Mouse (Mus musculus) lung, embryonic 14.5 days (tissue): ENCODE results near the gene Sdad1. TPM values are rescaled to one million over a fixed set of nuclear protein-coding genes. Genes with fewer than 3 reads are reported as not detected.

Experiments used
- ATAC-seq: fragments of 200-750 bp; cut with Nextera tagmentation; 2 replicates; pipeline ENCODE4 v1.8.0; 2017; ENCODE audit warnings: mild to moderate bottlenecking, moderate TSS enrichment, moderate library complexity; ENCODE audit not compliant: insufficient read depth
- DNase-seq: peaks from one replicate; pipeline ENCODE4 v3.0.0-alpha.2; 2015
- H3K27ac ChIP-seq: fragments of 300-500 bp; sonication (generic); 2 replicates; pipeline ENCODE4 v1.5.1; 2014; ENCODE audit warnings: low read depth, mild to moderate bottlenecking, moderate library complexity
- H3K27me3 ChIP-seq: fragments of 300-500 bp; sonication (generic); 2 replicates; pipeline ENCODE4 v1.6.1; 2014; ENCODE audit warnings: low read length, control low read depth; ENCODE audit not compliant: insufficient read depth
- H3K36me3 ChIP-seq: fragments of 300-500 bp; sonication (generic); 2 replicates; pipeline ENCODE4 v1.6.1; 2014; ENCODE audit warnings: control low read depth; ENCODE audit not compliant: insufficient read depth
- H3K4me1 ChIP-seq: fragments of 300-500 bp; sonication (generic); 2 replicates; pipeline ENCODE4 v1.6.1; 2014; ENCODE audit warnings: antibody characterized with exemption, control low read depth; ENCODE audit not compliant: insufficient read depth
- H3K4me2 ChIP-seq: fragments of 300-500 bp; sonication (generic); 2 replicates; pipeline ENCODE4 v1.6.1; 2014; ENCODE audit warnings: mild to moderate bottlenecking
- H3K4me3 ChIP-seq: fragments of 300-500 bp; sonication (generic); 2 replicates; pipeline ENCODE4 v1.5.1; 2014; ENCODE audit warnings: low read depth, low read length
- H3K9ac ChIP-seq: fragments of 300-500 bp; sonication (generic); 2 replicates; pipeline ENCODE4 v1.6.1; 2014
- H3K9me3 ChIP-seq: fragments of 300-500 bp; sonication (generic); 2 replicates; pipeline ENCODE4 v1.6.1; 2016; ENCODE audit warnings: low read depth, low read length, control low read depth
- CTCF ChIP-seq: IDR thresholded peaks from 2 replicates; pipeline ENCODE4 v1.5.1; 2016; ENCODE audit warnings: antibody characterized with exemption, low read depth
- WGBS: fragments of 180-500 bp; shearing (Covaris S2); extraction: QIAGEN DNeasy Blood & Tissue Kit; methylation state at CpG from one replicate; pipeline ENCODE4 v1.1.7; 2014; 5-methylcytosine and 5-hydroxymethylcytosine counted together
- polyA plus RNA-seq: library from polyadenylated mRNA; unstranded; fragments of >200 nt; fragmentation: Nextera tagmentation; extraction: Ambion mirVana; gene quantifications from 2 replicates; pipeline ENCODE4 v1.2.1, GENCODE M21; 2014

The Sdad1 gene
- polyA plus RNA-seq, 1 experiment from 2014 or later: 45.3 TPM

DNA sequence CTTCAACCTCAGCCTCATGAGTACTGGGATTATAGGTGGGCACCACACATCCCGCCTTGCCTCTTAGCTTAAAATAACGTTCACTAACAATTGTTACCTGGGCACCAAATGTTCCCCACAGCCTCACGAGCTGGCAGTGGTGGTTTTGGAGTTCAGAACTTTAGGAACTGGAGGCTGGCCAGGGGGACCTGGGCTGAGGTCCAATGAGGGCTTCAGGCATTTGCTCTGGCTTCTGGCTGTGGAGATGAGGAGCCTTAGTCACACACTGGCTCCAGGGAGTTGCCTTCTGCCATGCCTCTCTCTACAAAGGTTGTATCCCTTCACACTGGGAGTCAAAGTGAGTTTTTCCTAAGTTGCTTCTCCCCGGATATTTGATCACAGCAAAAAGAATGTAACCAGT, 27.7 kb downstream of the Sdad1 start:
- Histone ChIP-seq H3K36me3 (peaks cover 28% of the 10 kb centered on the region), H3K4me2 (no peak overlapping the region), H3K4me3 (no peak overlapping the region), H3K27me3 (no peaks in the 10 kb centered on the region), H3K27ac (no peak overlapping the region), H3K9me3 (no peaks in the 10 kb centered on the region), H3K4me1 (no peaks in the 10 kb centered on the region), H3K9ac (no peak overlapping the region)
- DNase-seq (peak; percentile 24), ATAC-seq (no peak)
- 71% methylated on average over 4 of the region's 4 CpGs for WGBS
- no peak for TF ChIP-seq CTCF

DNA sequence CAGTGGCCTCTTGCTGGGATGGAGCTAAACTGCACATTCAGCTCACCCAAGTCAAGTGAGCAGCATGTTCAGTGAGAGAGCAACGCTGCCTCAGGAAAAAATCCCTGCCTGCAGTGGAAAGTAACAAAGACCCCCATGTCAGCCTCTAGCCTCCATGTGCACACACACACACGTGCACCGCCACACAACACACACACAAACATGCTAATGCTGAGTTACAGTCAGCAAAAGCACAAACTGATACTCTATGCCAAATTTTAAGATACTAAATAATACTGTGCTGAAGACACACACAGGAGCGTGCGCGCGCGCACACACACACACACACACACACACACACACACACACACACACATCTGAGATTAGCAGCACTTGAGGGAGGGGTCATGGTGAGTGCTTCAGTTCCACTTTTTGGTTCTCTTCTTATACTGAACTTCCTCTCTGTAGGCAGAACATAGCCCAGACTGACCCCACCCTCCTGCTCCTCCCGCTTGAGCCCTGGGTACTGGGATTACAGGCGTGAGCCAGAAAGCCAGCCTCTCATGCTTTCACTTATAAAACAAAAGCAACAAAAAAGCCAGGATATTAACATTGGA, 31.2 kb downstream of the Sdad1 start:
- DNase-seq (no peak), ATAC-seq (no peak)
- TF ChIP-seq CTCF: no peak
- H3K9me3 ChIP-seq: 0 out of 2 replicates have a peak, but pooled peaks cover 2% of the 10 kb centered on the region
- no peak overlapping the region for H3K9ac ChIP-seq
- H3K27ac ChIP-seq: no peak overlapping the region
- no peaks in the 10 kb centered on the region for H3K4me1 ChIP-seq
- H3K36me3 ChIP-seq: no peaks in the 10 kb centered on the region
- no peaks in the 10 kb centered on the region for H3K27me3 ChIP-seq
- WGBS: 83% methylated on average over 10 of the region's 10 CpGs
- H3K4me2 ChIP-seq: 0 out of 2 replicates have a peak overlapping the region, but pooled peaks have one; percentile 79
- H3K4me3 ChIP-seq: no peak overlapping the region

DNA sequence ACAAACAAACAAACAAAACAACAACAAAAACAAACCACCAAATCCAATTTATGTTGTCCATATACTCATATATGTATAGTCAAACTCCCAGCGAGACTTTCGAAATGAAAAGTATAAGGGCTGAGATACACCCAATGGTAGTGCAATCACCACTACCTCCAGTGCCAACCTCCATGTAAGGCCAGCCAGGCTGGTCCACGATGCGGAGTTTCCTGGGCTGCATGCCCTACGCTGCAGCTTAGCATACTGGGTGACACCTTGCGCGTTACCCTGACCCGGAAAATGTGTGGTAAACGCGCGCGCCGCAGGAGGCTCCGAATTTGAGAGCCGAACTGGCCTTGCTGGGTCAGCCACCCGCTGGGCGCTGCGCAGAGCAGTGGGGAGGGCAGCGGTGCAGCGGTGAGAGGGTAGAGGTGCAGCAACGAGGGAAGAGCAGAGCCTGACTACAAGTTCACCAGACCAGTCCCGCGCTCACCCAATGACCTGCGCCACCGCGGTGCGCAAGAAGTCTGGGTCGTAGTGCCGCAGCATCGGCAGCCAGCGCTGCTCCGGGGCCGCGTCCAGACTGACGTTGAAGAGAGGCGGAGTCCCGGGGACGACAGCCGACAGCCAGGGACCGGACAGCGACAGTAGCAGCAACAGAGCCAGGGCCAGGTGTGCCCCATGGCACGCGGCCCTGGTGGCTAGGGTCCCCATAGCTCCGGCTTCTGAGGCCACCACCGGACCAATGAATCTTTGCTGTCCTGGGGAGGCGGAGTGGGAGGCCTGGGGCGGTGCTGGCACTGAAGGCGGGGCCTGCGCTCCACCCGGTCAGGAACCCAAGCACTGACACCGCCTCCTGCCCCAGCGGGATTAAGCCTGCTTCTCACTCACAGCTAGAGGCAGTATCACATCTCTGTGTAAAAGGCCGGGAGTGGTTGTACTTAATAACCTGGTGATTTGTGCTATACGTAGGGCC, 32.6 kb downstream of the Sdad1 start, which contains the start of gene Naaa:
TSS of gene Naaa (minus strand) at position 734 of the 958 bp plus-strand sequence.
- DNase-seq (peak; percentile 88), ATAC-seq (peak; percentile 95)
- Histone ChIP-seq H3K36me3 (no peaks in the 10 kb centered on the region), H3K27me3 (no peaks in the 10 kb centered on the region), H3K9ac (peak within 1 kb of the TSS; percentile 57), H3K4me2 (peak within 1 kb of the TSS; percentile 79), H3K9me3 (0 out of 2 replicates have a peak, but pooled peaks cover 2% of the 10 kb centered on the region), H3K27ac (no peak within 1 kb of the TSS), H3K4me3 (peak within 1 kb of the TSS; percentile 60), H3K4me1 (no peaks in the 10 kb centered on the region)
- WGBS: 3% methylated on average over 54 of the region's 54 CpGs
- peak; percentile 44 for TF ChIP-seq CTCF

DNA sequence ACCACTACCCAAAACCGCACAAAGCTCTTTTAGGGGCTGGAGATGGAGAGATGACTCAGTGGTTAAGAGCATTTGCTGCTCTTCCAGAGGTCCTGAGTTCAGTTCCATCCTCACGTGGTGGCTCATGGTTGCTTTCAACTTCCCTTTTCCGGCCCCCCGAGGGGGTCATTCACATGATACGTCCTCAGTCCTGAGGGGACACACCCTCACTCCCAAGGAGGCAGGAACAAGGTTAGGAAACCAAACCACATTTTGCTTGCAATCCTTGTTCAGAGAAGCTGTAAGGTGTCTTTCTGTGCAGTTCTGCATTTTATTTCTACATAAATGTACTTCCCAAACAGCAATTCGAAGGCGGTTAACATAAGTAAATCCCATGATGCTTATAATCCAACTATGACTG, 39.8 kb downstream of the Sdad1 start:
- no peak for ATAC-seq
- Histone ChIP-seq H3K27ac (no peak overlapping the region), H3K36me3 (no peaks in the 10 kb centered on the region), H3K4me2 (no peak overlapping the region), H3K4me3 (no peak overlapping the region), H3K9me3 (no peaks in the 10 kb centered on the region), H3K27me3 (no peaks in the 10 kb centered on the region), H3K4me1 (no peaks in the 10 kb centered on the region), H3K9ac (no peak overlapping the region)
- TF ChIP-seq CTCF: no peak
- DNase-seq: no peak
- 85% methylated on average over 7 of the region's 7 CpGs for WGBS

DNA sequence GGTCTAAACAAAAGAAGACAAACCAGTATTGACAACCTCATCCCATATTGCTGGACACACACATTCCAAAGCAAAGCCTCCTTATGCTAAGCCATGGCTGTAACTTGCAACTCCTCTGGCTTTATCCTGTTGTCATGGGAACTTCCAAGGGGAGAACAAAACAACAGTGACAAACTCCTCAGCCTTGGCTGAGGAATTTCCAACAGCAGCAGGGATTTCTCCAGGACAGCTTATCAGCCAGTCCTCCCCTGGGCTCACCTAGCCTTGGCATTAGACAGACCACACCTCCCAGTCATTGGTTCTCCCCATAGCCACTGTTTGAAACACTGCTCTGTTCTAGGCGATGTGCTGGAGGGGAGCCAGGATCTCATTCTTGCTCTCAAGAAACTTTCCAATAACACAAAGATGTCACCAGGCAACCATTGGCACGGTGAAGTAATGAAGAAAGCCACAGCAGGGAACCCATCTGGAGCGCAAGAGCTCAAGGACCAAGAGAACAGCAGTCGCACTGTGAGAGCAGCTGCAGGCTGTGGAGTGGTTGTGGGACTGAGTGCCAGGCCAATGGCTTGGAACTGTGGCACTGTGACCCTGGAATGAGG, 46.4 kb downstream of the Sdad1 start:
- ATAC-seq (peak; percentile 64), DNase-seq (peak; percentile 72)
- no peak for TF ChIP-seq CTCF
- Histone ChIP-seq H3K9me3 (no peaks in the 10 kb centered on the region), H3K27me3 (no peaks in the 10 kb centered on the region), H3K4me2 (no peak overlapping the region), H3K4me1 (no peaks in the 10 kb centered on the region; the same call in 1 of the 2 replicates), H3K36me3 (no peaks in the 10 kb centered on the region), H3K27ac (no peak overlapping the region), H3K9ac (no peak overlapping the region), H3K4me3 (no peak overlapping the region)
- WGBS: 51% methylated on average over 4 of the region's 4 CpGs

DNA sequence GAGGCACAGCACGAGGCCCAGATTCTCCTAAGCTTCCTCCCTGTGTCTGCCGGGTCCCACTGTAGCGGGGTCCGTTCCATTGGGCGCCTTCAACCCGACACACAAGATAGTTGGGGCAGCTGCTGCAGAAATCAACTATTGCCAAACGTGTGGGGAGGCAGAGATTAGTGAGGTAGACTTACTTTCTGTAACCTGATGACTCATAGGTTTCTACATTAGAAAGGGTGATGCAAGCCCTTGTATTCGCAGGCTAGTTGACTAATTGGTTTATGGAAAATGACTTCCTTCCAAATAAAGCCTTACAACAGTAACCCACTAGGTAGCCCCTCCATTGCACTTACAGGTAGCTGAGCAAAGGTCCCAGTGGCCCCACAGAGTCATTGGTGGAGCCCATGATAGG, 47.6 kb downstream of the Sdad1 start:
- no peak for TF ChIP-seq CTCF
- Histone ChIP-seq H3K9me3 (no peaks in the 10 kb centered on the region), H3K4me3 (no peak overlapping the region), H3K9ac (no peak overlapping the region), H3K4me1 (no peaks in the 10 kb centered on the region; the same call in 1 of the 2 replicates), H3K4me2 (no peak overlapping the region), H3K27ac (no peak overlapping the region), H3K36me3 (no peaks in the 10 kb centered on the region), H3K27me3 (no peaks in the 10 kb centered on the region)
- 83% methylated on average over 8 of the region's 8 CpGs for WGBS
- no peak for ATAC-seq
- DNase-seq: no peak

DNA sequence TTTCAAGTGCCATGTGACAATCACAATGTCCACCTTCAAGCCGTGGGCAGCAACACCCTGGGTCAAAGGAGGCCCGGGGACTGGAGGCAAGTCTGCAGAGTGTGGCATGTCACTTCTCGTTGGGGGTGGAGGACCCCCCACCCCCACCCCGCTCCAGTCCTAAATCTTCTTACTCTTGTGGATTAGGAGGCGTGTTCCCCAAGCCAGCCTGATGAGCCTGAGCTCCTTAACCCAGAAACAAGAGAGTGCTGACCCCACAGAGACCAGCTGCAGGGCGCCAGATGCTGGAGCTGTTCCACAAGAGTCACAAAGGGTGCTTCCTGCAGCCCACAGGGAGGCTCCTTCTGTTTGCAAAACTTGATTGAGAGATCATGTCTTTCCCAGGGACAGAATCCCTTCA, 54.1 kb downstream of the Sdad1 start, which contains the start of gene Ppef2:
TSS of gene Ppef2 (minus strand) at position 61 of the 400 bp plus-strand sequence.
- DNase-seq: no peak
- H3K27ac ChIP-seq: no peak within 1 kb of the TSS
- no peaks in the 10 kb centered on the region for H3K27me3 ChIP-seq
- no peak for ATAC-seq
- H3K9ac ChIP-seq: no peak within 1 kb of the TSS
- H3K4me3 ChIP-seq: no peak within 1 kb of the TSS
- TF ChIP-seq CTCF: no peak
- 19% methylated on average over 6 of the region's 6 CpGs for WGBS
- H3K4me2 ChIP-seq: no peak within 1 kb of the TSS
- H3K36me3 ChIP-seq: no peaks in the 10 kb centered on the region
- no peaks in the 10 kb centered on the region for H3K9me3 ChIP-seq
- no peaks in the 10 kb centered on the region for H3K4me1 ChIP-seq
